In the genomic region with DNA sequence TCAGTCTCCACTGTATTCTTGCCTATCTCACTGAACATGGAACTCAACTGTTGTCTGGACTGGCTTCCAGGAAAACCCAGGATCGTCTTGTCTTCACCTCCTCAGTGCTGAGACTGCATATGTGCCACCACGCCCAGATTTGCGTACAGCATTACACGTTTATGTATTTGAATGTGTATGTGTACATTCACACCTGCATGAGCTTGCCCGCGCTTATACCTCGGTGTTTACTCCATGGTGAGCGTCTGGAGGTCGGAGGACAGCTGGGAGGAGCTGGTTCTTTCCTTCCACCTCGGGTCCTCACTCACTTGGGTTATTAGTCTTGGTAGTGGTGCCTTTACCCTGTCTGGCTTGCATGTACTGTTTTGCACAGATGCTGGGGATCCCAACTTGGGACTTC, we compare ENCODE assay signal across 18 mouse cellular contexts. TPM values are rescaled to one million over a fixed set of nuclear protein-coding genes. Genes with fewer than 3 reads are reported as not detected.
DNase-seq lines count a peak whose midpoint lies in the region; ATAC-seq and TF ChIP-seq lines count a peak whose summit lies in the region.
"Had no signal": no experiment of that assay in that cellular context is flagged by ENCODE, and none has a peak within 500 bp of the region (broad histone marks: within the 10 kb centered on the region; RNA-seq: fewer than 3 reads in every experiment).

No protein-coding gene starts in this region.

- no peak overlapping the region for H3K27ac ChIP-seq in heart, embryonic 10.5 days
- no peak overlapping the region for H3K27ac ChIP-seq in midbrain, embryonic 11.5 days (ENCODE audit: low read depth, low read length)
- no peak overlapping the region; the same call in 1 of the 2 replicates for H3K27ac ChIP-seq in midbrain, embryonic 14.5 days (replicated peaks; ENCODE audit: low read depth, low read length)
- peak overlapping the region; percentile 43; the same call in 1 of the 2 replicates for H3K27ac ChIP-seq in stomach, embryonic 16.5 days (ENCODE audit: low read length)
- peak overlapping the region; percentile 40; the same call in 1 of the 2 replicates for H3K27ac ChIP-seq in stomach, postnatal 0 days (replicated peaks)
- H3K27ac ChIP-seq: embryonic facial prominence, embryonic 10.5 days; embryonic facial prominence, embryonic 12.5 days; forebrain, embryonic 13.5 days; forebrain, embryonic 15.5 days had no signal

- no peak overlapping the region for H3K4me3 ChIP-seq in heart, embryonic 10.5 days
- H3K4me3 ChIP-seq in midbrain, embryonic 11.5 days (ENCODE audit: low read depth, low read length) = no peak overlapping the region
- H3K4me3 ChIP-seq in midbrain, embryonic 14.5 days (replicated peaks; ENCODE audit: low read depth, low read length) = no peak overlapping the region
- no peak overlapping the region for H3K4me3 ChIP-seq in stomach, embryonic 16.5 days (replicated peaks; ENCODE audit: low read length)
- no peak overlapping the region for H3K4me3 ChIP-seq in stomach, postnatal 0 days (ENCODE audit: low read depth, low read length)
- H3K4me3 ChIP-seq: embryonic facial prominence, embryonic 10.5 days; embryonic facial prominence, embryonic 12.5 days; forebrain, embryonic 13.5 days; forebrain, embryonic 15.5 days had no signal

- no peaks in the 10 kb centered on the region for H3K27me3 ChIP-seq in heart, embryonic 10.5 days (ENCODE audit: insufficient read depth, poor library complexity, severe bottlenecking)
- H3K27me3 ChIP-seq in midbrain, embryonic 11.5 days (ENCODE audit: control insufficient read depth, insufficient read depth, low read length) = no peaks in the 10 kb centered on the region
- no peaks in the 10 kb centered on the region for H3K27me3 ChIP-seq in midbrain, embryonic 14.5 days (ENCODE audit: control insufficient read depth, insufficient read depth, low read length)
- no peaks in the 10 kb centered on the region for H3K27me3 ChIP-seq in stomach, embryonic 16.5 days (ENCODE audit: control insufficient read depth, insufficient read depth, low read length)
- H3K27me3 ChIP-seq in stomach, postnatal 0 days (ENCODE audit: control insufficient read depth, insufficient read depth, low read length) = no peaks in the 10 kb centered on the region
- H3K27me3 ChIP-seq: embryonic facial prominence, embryonic 12.5 days; forebrain, embryonic 13.5 days; forebrain, embryonic 15.5 days had no signal

- peak; percentile 61 for DNase-seq in heart, embryonic 10.5 days (ENCODE audit: low spot score)
- no peak for DNase-seq in heart, adult 18-20 months
- DNase-seq in midbrain, embryonic 11.5 days (ENCODE audit: low spot score, missing footprints) = peak; percentile 53
- no peak for DNase-seq in midbrain, embryonic 14.5 days
- no peak for DNase-seq in stomach, postnatal 0 days (ENCODE audit: low spot score)
- no peak for DNase-seq in embryo, embryonic 10.5 days (ENCODE audit: low spot score)
- no peak for DNase-seq in kidney, adult 11 months
- DNase-seq: cerebellum, adult 11 months; cerebellum, adult 18-20 months; cerebellum, adult 8-10 months; cerebellum, adult 9-11 months; cerebellum, postnatal 36 days had no signal

- no peak for TF ChIP-seq CTCF in stomach, postnatal 0 days (IDR thresholded peaks at IDR 0.05; ENCODE audit: low read depth)

- no peak for ATAC-seq in midbrain, embryonic 11.5 days (ENCODE audit: low FRiP score)
- ATAC-seq in midbrain, embryonic 14.5 days (ENCODE audit: low FRiP score, low TSS enrichment) = no peak
- ATAC-seq in stomach, embryonic 16.5 days (ENCODE audit: insufficient read depth, low FRiP score) = peak; percentile 23; the same call in 1 of the 2 replicates
- ATAC-seq in stomach, postnatal 0 days (ENCODE audit: low FRiP score, low TSS enrichment) = peak; percentile 58
- ATAC-seq: forebrain, embryonic 15.5 days had no signal

- H3K36me3 ChIP-seq in heart, embryonic 10.5 days = peaks cover 6% of the 10 kb centered on the region; the same call in 1 of the 2 replicates
- H3K36me3 ChIP-seq in midbrain, embryonic 11.5 days (ENCODE audit: control insufficient read depth, insufficient read depth, low read length) = no peaks in the 10 kb centered on the region
- 0 out of 2 replicates have a peak, but pooled peaks cover 4% of the 10 kb centered on the region for H3K36me3 ChIP-seq in midbrain, embryonic 14.5 days (ENCODE audit: control insufficient read depth, insufficient read depth, low read length)
- H3K36me3 ChIP-seq in stomach, embryonic 16.5 days (ENCODE audit: control insufficient read depth, insufficient read depth, low read length) = no peaks in the 10 kb centered on the region
- H3K36me3 ChIP-seq in stomach, postnatal 0 days (ENCODE audit: control insufficient read depth, insufficient read depth, low read length) = no peaks in the 10 kb centered on the region
- H3K36me3 ChIP-seq: forebrain, embryonic 15.5 days had no signal

- H3K4me2 ChIP-seq in midbrain, embryonic 11.5 days = no peak overlapping the region
- H3K4me2 ChIP-seq in midbrain, embryonic 14.5 days (ENCODE audit: low read length) = no peak overlapping the region
- H3K4me2 ChIP-seq in stomach, embryonic 16.5 days (ENCODE audit: low read depth, low read length) = no peak overlapping the region
- H3K4me2 ChIP-seq in stomach, postnatal 0 days (replicated peaks; ENCODE audit: low read depth) = no peak overlapping the region
- H3K4me2 ChIP-seq: embryonic facial prominence, embryonic 12.5 days; forebrain, embryonic 13.5 days; forebrain, embryonic 15.5 days had no signal

- H3K9ac ChIP-seq in midbrain, embryonic 11.5 days (ENCODE audit: low read length) = no peak overlapping the region
- no peak overlapping the region for H3K9ac ChIP-seq in midbrain, embryonic 14.5 days (replicated peaks; ENCODE audit: low read length)
- no peak overlapping the region for H3K9ac ChIP-seq in stomach, embryonic 16.5 days (ENCODE audit: low read length)
- no peak overlapping the region for H3K9ac ChIP-seq in stomach, postnatal 0 days (ENCODE audit: low read length)
- H3K9ac ChIP-seq: embryonic facial prominence, embryonic 12.5 days; forebrain, embryonic 13.5 days; forebrain, embryonic 15.5 days had no signal

- no peak for TF ChIP-seq EP300 in stomach, postnatal 0 days (optimal IDR thresholded peaks at IDR 0.05)

- H3K9me3 ChIP-seq in heart, embryonic 10.5 days = no peaks in the 10 kb centered on the region
- no peaks in the 10 kb centered on the region for H3K9me3 ChIP-seq in midbrain, embryonic 11.5 days (ENCODE audit: control insufficient read depth, low read length)
- no peaks in the 10 kb centered on the region for H3K9me3 ChIP-seq in midbrain, embryonic 14.5 days (ENCODE audit: control insufficient read depth, low read length)
- 0 out of 2 replicates have a peak, but pooled peaks cover 3% of the 10 kb centered on the region for H3K9me3 ChIP-seq in stomach, embryonic 16.5 days (replicated peaks; ENCODE audit: control insufficient read depth, low read length)
- no peaks in the 10 kb centered on the region for H3K9me3 ChIP-seq in stomach, postnatal 0 days (ENCODE audit: control insufficient read depth, low read length)
- H3K9me3 ChIP-seq: embryonic facial prominence, embryonic 10.5 days; embryonic facial prominence, embryonic 12.5 days; forebrain, embryonic 15.5 days had no signal

- peaks cover 6% of the 10 kb centered on the region; the same call in 1 of the 2 replicates for H3K4me1 ChIP-seq in heart, embryonic 10.5 days
- no peaks in the 10 kb centered on the region for H3K4me1 ChIP-seq in midbrain, embryonic 11.5 days (ENCODE audit: control insufficient read depth, insufficient read depth, low read length)
- no peaks in the 10 kb centered on the region for H3K4me1 ChIP-seq in midbrain, embryonic 14.5 days (ENCODE audit: control insufficient read depth, insufficient read depth, low read length)
- H3K4me1 ChIP-seq in stomach, embryonic 16.5 days (ENCODE audit: control insufficient read depth, insufficient read depth, low read length) = peaks cover 23% of the 10 kb centered on the region
- 0 out of 2 replicates have a peak, but pooled peaks cover 2% of the 10 kb centered on the region for H3K4me1 ChIP-seq in stomach, postnatal 0 days (replicated peaks; ENCODE audit: control insufficient read depth, insufficient read depth)
- H3K4me1 ChIP-seq: forebrain, embryonic 15.5 days had no signal

- whole genome bisulfite sequencing in heart, embryonic 10.5 days = 90% methylated on average over 10 of the region's 10 CpGs
- WGBS in midbrain, embryonic 11.5 days = 92% methylated on average over 10 of the region's 10 CpGs
- WGBS in midbrain, embryonic 14.5 days = 95% methylated on average over 10 of the region's 10 CpGs
- WGBS in stomach, embryonic 16.5 days = 68% methylated on average over 10 of the region's 10 CpGs
- WGBS in stomach, postnatal 0 days = 49% methylated on average over 10 of the region's 10 CpGs

RNA-seq across cellular contexts. Expression of a gene that starts 53.2 kb away (rescaled TPM):
- 9.5 and 18.1 TPM in 2 replicates for polyA plus RNA-seq in heart, embryonic 10.5 days (2016; fragmentation: Nextera tagmentation; extraction: Ambion mirVana)
- under 1 TPM; 0.20 to 0.23 TPM for total RNA-seq in heart, adult 18-20 months (2021)
- polyA plus RNA-seq in midbrain, embryonic 11.5 days (2014; fragmentation: Nextera tagmentation; extraction: Ambion mirVana) = 23.6 and 27.7 TPM in 2 replicates
- 29.5 and 39.8 TPM in 2 replicates for polyA plus RNA-seq in midbrain, embryonic 14.5 days (2014; fragmentation: Nextera tagmentation; extraction: Ambion mirVana)
- 23.1 and 24.0 TPM in 2 replicates for polyA plus RNA-seq in stomach, embryonic 16.5 days (2015; fragmentation: Nextera tagmentation; extraction: Ambion mirVana)
- 5.8 and 6.7 TPM in 2 replicates for polyA plus RNA-seq in stomach, postnatal 0 days (2015; fragmentation: Nextera tagmentation; extraction: Ambion mirVana)
- total RNA-seq: MEL had no signal

Comparison
In these comparisons a context has a peak if more than half of its experiments do, and no peak if none do; other contexts are left out.
1. DNase-seq: peak in heart, embryonic 10.5 days (single experiment) and midbrain, embryonic 11.5 days (single experiment); none in heart, adult 18-20 months (0 of 2), midbrain, embryonic 14.5 days (single experiment), stomach, postnatal 0 days (single experiment), embryo, embryonic 10.5 days (single experiment) and kidney, adult 11 months (single experiment).
2. H3K27ac ChIP-seq: peak in stomach, embryonic 16.5 days (single experiment) and stomach, postnatal 0 days (single experiment); none in heart, embryonic 10.5 days (single experiment), midbrain, embryonic 11.5 days (single experiment) and midbrain, embryonic 14.5 days (single experiment).
3. ATAC-seq: peak in stomach, embryonic 16.5 days (single experiment) and stomach, postnatal 0 days (single experiment); none in midbrain, embryonic 11.5 days (single experiment) and midbrain, embryonic 14.5 days (single experiment).